Mouse (Mus musculus) heart, adult 2 months (tissue): ENCODE measurements around the gene Hpca. TPM values are rescaled to one million over a fixed set of nuclear protein-coding genes. Genes with fewer than 3 reads are reported as not detected.

Source experiments
- DNase-seq, 2 experiments: peaks; one replicate each; pipeline ENCODE4 v3.0.0; 2021
- H3K27ac ChIP-seq: fragments of 200-600 bp; 2 replicates; pipeline ENCODE4 v1.8.1; 2022
- H3K27me3 ChIP-seq: fragments of 200-500 bp; 2 replicates; pipeline ENCODE4 v1.6.1; 2012; ENCODE audit warnings: mild to moderate bottlenecking, low read length, inconsistent platforms, mixed read lengths; ENCODE audit not compliant: control insufficient read depth, insufficient read depth
- H3K36me3 ChIP-seq: fragments of 200-500 bp; 2 replicates; pipeline ENCODE4 v1.6.1; 2012; ENCODE audit warnings: low read length, inconsistent platforms; ENCODE audit not compliant: control insufficient read depth, insufficient read depth
- H3K4me1 ChIP-seq: fragments of 200-500 bp; 2 replicates; pipeline ENCODE4 v1.6.1; 2011; ENCODE audit warnings: low read length; ENCODE audit not compliant: control insufficient read depth, insufficient read depth
- H3K4me3 ChIP-seq: fragments of 200-600 bp; 2 replicates; pipeline ENCODE4 v1.8.1; 2022
- H3K79me2 ChIP-seq: fragments of 200-500 bp; replicated peaks from 2 replicates; pipeline ENCODE4 v1.6.1; 2012; ENCODE audit warnings: mild to moderate bottlenecking, inconsistent platforms, low read length, moderate library complexity, mixed read lengths; ENCODE audit not compliant: control insufficient read depth, insufficient read depth
- H3K9ac ChIP-seq: fragments of 200-500 bp; 2 replicates; pipeline ENCODE4 v1.6.1; 2012; ENCODE audit warnings: low read depth, mild to moderate bottlenecking, control low read depth, inconsistent platforms, low read length, mixed read lengths
- CTCF ChIP-seq: fragments of 200-600 bp; IDR thresholded peaks from 2 replicates; pipeline ENCODE4 v1.8.1; 2022; ENCODE audit warnings: antibody characterized with exemption, mild to moderate bottlenecking, moderate library complexity
- EP300 ChIP-seq: fragments of 200-500 bp; IDR thresholded peaks from 2 replicates; pipeline ENCODE4 v1.6.1; 2011; ENCODE audit warnings: low read depth, low read length, control low read depth; ENCODE audit not compliant: insufficient read depth
- POLR2A ChIP-seq: fragments of 200-500 bp; IDR thresholded peaks from 2 replicates; pipeline ENCODE4 v1.6.1; 2011; ENCODE audit warnings: mild to moderate bottlenecking, low read depth, low read length, control low read depth; ENCODE audit not compliant: insufficient read depth
- WGBS: fragments of 180-500 bp; shearing (Covaris S2); methylation state at CpG from one replicate; pipeline ENCODE4 v1.1.7; 2018; 5-methylcytosine and 5-hydroxymethylcytosine counted together
- intact Hi-C: fragments of 180-260 bp; cut with DNase I; formaldehyde crosslinking; loops from one replicate; pipeline ENCODE4 v1.15.1; 2025
- polyA plus RNA-seq: library from polyadenylated mRNA; depleted of rRNA; stranded (reverse); fragments of >200 nt; gene quantifications from 2 replicates; pipeline ENCODE4 v1.2.3, GENCODE M21; 2012
- total RNA-seq, 2 experiments: library from RNA; stranded (reverse); gene quantifications; 2 replicates each; pipeline ENCODE4 v1.2.3; 2021

The Hpca gene
- total and polyA plus RNA-seq, 3 experiments, result 0.14 to 0.62 TPM; not detected in 1

GRCm38 (mm10) chr4:129130755-129131303 is 9.0 kb upstream of the Hpca start:
- Histone ChIP-seq H3K9ac (no peak overlapping the region), H3K27ac (no peak overlapping the region), H3K79me2 (no peaks in the 10 kb centered on the region), H3K4me1 (peaks cover 4% of the 10 kb centered on the region), H3K4me3 (no peak overlapping the region), H3K27me3 (no peaks in the 10 kb centered on the region), H3K36me3 (no peaks in the 10 kb centered on the region)
- DNase-seq, result peak in 1 of 2 experiments; percentile 20
- intact Hi-C loops, result loop anchor here (5.0 kb wide), 1 partner anchor 326 kb away; no protein-coding TSS in a partner anchor
- 12% methylated on average over 17 of the region's 17 CpGs for WGBS
- TF ChIP-seq CTCF, result no peak
- no peak for TF ChIP-seq EP300
- TF ChIP-seq POLR2A, result no peak

DNA sequence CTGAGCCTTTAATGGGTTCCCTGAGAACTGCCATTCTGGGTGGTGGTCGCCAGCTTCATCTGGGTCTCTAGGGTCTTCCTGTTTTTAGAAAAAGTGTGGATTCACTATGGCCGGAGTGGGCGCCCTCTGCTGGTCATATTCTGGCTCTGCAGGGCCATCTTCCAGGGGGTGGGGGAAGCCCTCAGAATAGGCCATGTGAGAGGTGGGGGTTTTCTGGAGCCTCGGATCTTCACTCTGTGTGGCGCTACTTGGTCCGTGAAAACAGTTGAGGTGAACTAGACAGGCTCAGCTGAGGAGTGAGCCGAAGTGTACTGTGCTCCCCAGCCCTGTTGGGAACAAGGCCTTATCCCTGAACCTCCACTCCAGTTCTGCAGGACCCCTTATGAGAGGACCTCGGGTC is 8.3 kb upstream of the Hpca start:
- Histone ChIP-seq H3K27ac (no peak overlapping the region), H3K4me1 (peaks cover 4% of the 10 kb centered on the region), H3K4me3 (no peak overlapping the region), H3K36me3 (no peaks in the 10 kb centered on the region), H3K27me3 (no peaks in the 10 kb centered on the region), H3K9ac (no peak overlapping the region), H3K79me2 (no peaks in the 10 kb centered on the region)
- intact Hi-C loops, result loop anchor here (5.0 kb wide), 1 partner anchor 327 kb away; no protein-coding TSS in a partner anchor
- WGBS, result 5% methylated on average over 8 of the region's 8 CpGs
- TF ChIP-seq POLR2A, result no peak
- TF ChIP-seq EP300, result no peak
- TF ChIP-seq CTCF, result peak; percentile 86
- DNase-seq, result peak; percentile 23 to 55

DNA sequence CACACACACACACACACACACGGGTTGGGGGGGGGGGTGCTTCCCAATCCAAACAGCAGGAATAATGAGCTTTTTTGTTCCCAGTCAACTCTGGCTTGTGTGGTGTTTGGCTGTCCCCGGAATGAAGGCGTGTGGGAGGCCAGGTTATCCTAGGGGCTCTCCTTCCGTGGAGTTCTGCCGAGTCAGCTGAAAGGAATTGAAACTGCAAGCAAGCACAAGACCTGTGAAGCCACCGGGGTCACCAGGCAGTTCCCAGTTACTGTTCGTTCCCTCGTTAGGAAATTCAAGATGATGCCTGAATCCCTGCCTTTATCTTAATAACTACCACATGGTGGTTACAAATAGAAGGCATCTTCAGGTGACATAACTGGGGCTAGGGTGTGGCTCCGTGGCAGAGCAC is 7.6 kb upstream of the Hpca start:
- H3K36me3 ChIP-seq, result no peaks in the 10 kb centered on the region
- no peak overlapping the region for H3K4me3 ChIP-seq
- 0 out of 2 replicates have a peak, but pooled peaks cover 3% of the 10 kb centered on the region for H3K4me1 ChIP-seq
- H3K9ac ChIP-seq, result no peak overlapping the region
- intact Hi-C loops, result no loop called here
- TF ChIP-seq CTCF (no peak), POLR2A (no peak), EP300 (no peak)
- H3K79me2 ChIP-seq, result no peaks in the 10 kb centered on the region
- peaks cover 1% of the 10 kb centered on the region for H3K27me3 ChIP-seq
- WGBS, result 37% methylated on average over 9 of the region's 9 CpGs
- DNase-seq, result no peak
- no peak overlapping the region for H3K27ac ChIP-seq

GRCm38 (mm10) chr4:129128582-129129338 is 6.9 kb upstream of the Hpca start:
- no peak for DNase-seq
- 0 out of 2 replicates have a peak, but pooled peaks cover 3% of the 10 kb centered on the region for H3K4me1 ChIP-seq
- no peak overlapping the region for H3K27ac ChIP-seq
- H3K9ac ChIP-seq, result no peak overlapping the region
- no peak overlapping the region for H3K4me3 ChIP-seq
- TF ChIP-seq CTCF (no peak), EP300 (no peak), POLR2A (no peak)
- intact Hi-C loops, result no loop called here
- H3K27me3 ChIP-seq, result peaks cover 3% of the 10 kb centered on the region
- H3K79me2 ChIP-seq, result no peaks in the 10 kb centered on the region
- H3K36me3 ChIP-seq, result no peaks in the 10 kb centered on the region
- 52% methylated on average over 13 of the region's 13 CpGs for WGBS

GRCm38 (mm10) chr4:129125736-129126451 is 4.1 kb upstream of the Hpca start:
- Histone ChIP-seq H3K27me3 (peaks cover 14% of the 10 kb centered on the region), H3K4me3 (no peak overlapping the region), H3K27ac (no peak overlapping the region), H3K9ac (no peak overlapping the region), H3K4me1 (0 out of 2 replicates have a peak, but pooled peaks cover 3% of the 10 kb centered on the region), H3K79me2 (no peaks in the 10 kb centered on the region), H3K36me3 (no peaks in the 10 kb centered on the region)
- peak in 1 of 2 experiments; percentile 53 for DNase-seq
- 5% methylated on average over 19 of the region's 19 CpGs for WGBS
- no peak for TF ChIP-seq CTCF
- TF ChIP-seq EP300, result no peak
- no peak for TF ChIP-seq POLR2A
- intact Hi-C loops, result no loop called here
